Mouse (Mus musculus) myocyte (in vitro differentiated cells): ENCODE data around the gene 2010300C02Rik.

Experiments
- E2F4 ChIP-seq: IDR thresholded peaks from one replicate; pipeline ENCODE4 v1.6.1; 2011; ENCODE audit warnings: mild to moderate bottlenecking, control low read depth, moderate library complexity; ENCODE audit not compliant: insufficient read depth
- MYOG ChIP-seq, 3 experiments: IDR thresholded peaks; one replicate each; pipeline ENCODE4 v1.6.1; 2011; ENCODE audit warnings: control low read depth in 2 of 3, low read depth in 2 of 3, mild to moderate bottlenecking in 2 of 3; ENCODE audit not compliant: insufficient read length in 2 of 3, control insufficient read depth in 1 of 3, insufficient read depth in 1 of 3
- POLR2A ChIP-seq: IDR thresholded peaks from one replicate; pipeline ENCODE4 v1.6.1; 2011; ENCODE audit warnings: low read depth, mild to moderate bottlenecking, control low read depth, moderate library complexity; ENCODE audit not compliant: insufficient read length
- REST ChIP-seq: IDR thresholded peaks from one replicate; pipeline ENCODE4 v1.6.1; 2011; ENCODE audit warnings: mild to moderate bottlenecking, control low read depth, moderate library complexity; ENCODE audit not compliant: insufficient read depth, insufficient read length
- SRF ChIP-seq: IDR thresholded peaks from one replicate; pipeline ENCODE4 v1.6.1; 2011; ENCODE audit warnings: low read depth; ENCODE audit not compliant: control insufficient read depth, insufficient read length
- USF1 ChIP-seq: IDR thresholded peaks from one replicate; pipeline ENCODE4 v1.6.1; 2011; ENCODE audit warnings: low read depth, mild to moderate bottlenecking, control low read depth, moderate library complexity

DNA sequence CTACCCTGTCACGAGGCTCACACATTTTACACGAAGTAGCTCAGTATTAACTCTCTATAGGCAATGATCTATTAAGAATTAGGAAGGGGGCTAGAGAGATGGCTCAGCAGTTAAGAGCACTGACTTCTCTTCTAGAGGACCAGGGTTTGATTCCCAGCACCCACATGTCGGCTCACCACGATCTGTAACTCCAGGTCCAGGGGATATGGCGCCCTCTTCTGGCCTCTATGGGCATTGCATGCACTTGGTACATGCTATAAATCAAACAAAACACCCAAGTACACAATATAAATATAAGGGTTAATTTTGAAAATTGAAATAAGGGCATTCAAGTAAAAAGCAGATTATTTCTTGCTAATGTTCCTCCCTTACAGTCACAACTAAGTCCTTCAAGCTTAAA lies 65.9 kb downstream of the 2010300C02Rik start:
- TF ChIP-seq POLR2A = no peak
- no peak for TF ChIP-seq E2F4
- TF ChIP-seq REST = no peak
- no peak for TF ChIP-seq MYOG (IDR thresholded peaks at IDR 0.05; ENCODE audit: control insufficient read depth in 1 of 3, insufficient read depth in 1 of 3, insufficient read length in 2 of 3, low read depth in 2 of 3)
- no peak for TF ChIP-seq USF1
- no peak for TF ChIP-seq SRF
